Mouse (Mus musculus) heart, embryonic 16.5 days (tissue): Measurements from ENCODE around the gene Ttll13. TPM values are rescaled to one million over a fixed set of nuclear protein-coding genes. Genes with fewer than 3 reads are reported as not detected.
A peak's percentile ranks its signal among the peaks of the same experiment; 100 is the strongest.

ENCODE experiments used
- ATAC-seq: fragments of 200-750 bp; cut with Nextera tagmentation; replicated peaks from 2 replicates; pipeline ENCODE4 v1.8.0; 2017; ENCODE audit warnings: moderate number of reproducible peaks; ENCODE audit not compliant: insufficient read depth, low FRiP score; ENCODE audit errors: extremely low read depth
- H3K27ac ChIP-seq: fragments of 300-500 bp; sonication (generic); 2 replicates; pipeline ENCODE4 v1.5.1; 2014; ENCODE audit warnings: mild to moderate bottlenecking, low read length, control low read depth, moderate library complexity
- H3K27me3 ChIP-seq: fragments of 300-500 bp; sonication (generic); 2 replicates; pipeline ENCODE4 v1.6.1; 2014; ENCODE audit warnings: low read length, mixed read lengths; ENCODE audit not compliant: control insufficient read depth, insufficient read depth
- H3K36me3 ChIP-seq: fragments of 300-500 bp; sonication (generic); 2 replicates; pipeline ENCODE4 v1.6.1; 2014; ENCODE audit not compliant: control insufficient read depth, insufficient read depth
- H3K4me1 ChIP-seq: fragments of 300-500 bp; sonication (generic); 2 replicates; pipeline ENCODE4 v1.6.1; 2014; ENCODE audit warnings: low read length, mixed read lengths; ENCODE audit not compliant: control insufficient read depth, insufficient read depth
- H3K4me2 ChIP-seq: fragments of 300-500 bp; sonication (generic); 2 replicates; pipeline ENCODE4 v1.6.1; 2014; ENCODE audit warnings: low read depth, mild to moderate bottlenecking, control low read depth, low read length
- H3K4me3 ChIP-seq: fragments of 300-500 bp; sonication (generic); 2 replicates; pipeline ENCODE4 v1.5.1; 2014; ENCODE audit warnings: mild to moderate bottlenecking, control low read depth, low read length
- H3K9ac ChIP-seq: fragments of 300-500 bp; sonication (generic); 2 replicates; pipeline ENCODE4 v1.6.1; 2014; ENCODE audit warnings: low read length, control low read depth
- H3K9me3 ChIP-seq: fragments of 300-500 bp; sonication (generic); replicated peaks from 2 replicates; pipeline ENCODE4 v1.6.1; 2016; ENCODE audit warnings: low read length; ENCODE audit not compliant: control insufficient read depth
- WGBS: fragments of 180-500 bp; shearing (Covaris S2); extraction: QIAGEN DNeasy Blood & Tissue Kit; methylation state at CpG from one replicate; pipeline ENCODE4 v1.1.7; 2014; 5-methylcytosine and 5-hydroxymethylcytosine counted together
- polyA plus RNA-seq: library from polyadenylated mRNA; unstranded; fragments of >200 nt; fragmentation: Nextera tagmentation; extraction: Ambion mirVana; gene quantifications from 2 replicates; pipeline ENCODE4 v1.2.1, GENCODE M21; 2015

Ttll13 gene
- polyA plus RNA-seq, 1 experiment from 2014 or later = 0.60 TPM

GRCm38 (mm10) chr7:80201888-80202540, 44.2 kb upstream of the Ttll13 start:
- ATAC-seq = no peak
- H3K9ac ChIP-seq = no peak overlapping the region
- H3K27ac ChIP-seq = no peak overlapping the region
- no peaks in the 10 kb centered on the region for H3K9me3 ChIP-seq
- H3K27me3 ChIP-seq = no peaks in the 10 kb centered on the region
- H3K4me1 ChIP-seq = peaks cover 44% of the 10 kb centered on the region
- no peak overlapping the region for H3K4me3 ChIP-seq
- WGBS = 88% methylated on average over 15 of the region's 15 CpGs
- H3K4me2 ChIP-seq = no peak overlapping the region
- no peaks in the 10 kb centered on the region for H3K36me3 ChIP-seq

- Histone ChIP-seq H3K27me3 (no peaks in the 10 kb centered on the region), H3K9me3 (no peaks in the 10 kb centered on the region), H3K4me1 (peaks cover 45% of the 10 kb centered on the region), H3K9ac (no peak overlapping the region), H3K4me3 (no peak overlapping the region), H3K36me3 (no peaks in the 10 kb centered on the region), H3K4me2 (no peak overlapping the region), H3K27ac (no peak overlapping the region)
- ATAC-seq = no peak
- WGBS = 73% methylated on average over 5 of the region's 5 CpGs
Observed at GRCm38 (mm10) chr7:80202961-80203360, 43.2 kb upstream of the Ttll13 start.

GRCm38 (mm10) chr7:80203638-80204096, 42.5 kb upstream of the Ttll13 start:
- Histone ChIP-seq H3K27ac (no peak overlapping the region), H3K4me2 (no peak overlapping the region), H3K4me1 (peaks cover 52% of the 10 kb centered on the region), H3K27me3 (no peaks in the 10 kb centered on the region), H3K4me3 (no peak overlapping the region), H3K36me3 (no peaks in the 10 kb centered on the region), H3K9ac (no peak overlapping the region), H3K9me3 (no peaks in the 10 kb centered on the region)
- WGBS = 49% methylated on average over 12 of the region's 12 CpGs
- no peak for ATAC-seq

- Histone ChIP-seq H3K4me3 (no peak overlapping the region), H3K36me3 (no peaks in the 10 kb centered on the region), H3K4me2 (no peak overlapping the region), H3K27me3 (no peaks in the 10 kb centered on the region), H3K9ac (no peak overlapping the region), H3K27ac (no peak overlapping the region), H3K4me1 (peaks cover 54% of the 10 kb centered on the region), H3K9me3 (no peaks in the 10 kb centered on the region)
- WGBS = 72% methylated on average over 4 of the region's 4 CpGs
- no peak for ATAC-seq
Observed at GRCm38 (mm10) chr7:80204362-80204761, 41.8 kb upstream of the Ttll13 start.

GRCm38 (mm10) chr7:80204961-80205360, 41.2 kb upstream of the Ttll13 start:
- no peak overlapping the region for H3K4me3 ChIP-seq
- no peaks in the 10 kb centered on the region for H3K9me3 ChIP-seq
- H3K27ac ChIP-seq = no peak overlapping the region
- no peak for ATAC-seq
- no peak overlapping the region for H3K4me2 ChIP-seq
- no peaks in the 10 kb centered on the region for H3K27me3 ChIP-seq
- H3K9ac ChIP-seq = no peak overlapping the region
- no peaks in the 10 kb centered on the region for H3K36me3 ChIP-seq
- peaks cover 55% of the 10 kb centered on the region for H3K4me1 ChIP-seq
- WGBS = 83% methylated on average over 7 of the region's 7 CpGs

GRCm38 (mm10) chr7:80205705-80206589, 40.2 kb upstream of the Ttll13 start:
- Histone ChIP-seq H3K9ac (0 out of 2 replicates have a peak overlapping the region, but pooled peaks have one; percentile 15), H3K4me1 (peaks cover 61% of the 10 kb centered on the region), H3K4me3 (no peak overlapping the region), H3K36me3 (no peaks in the 10 kb centered on the region), H3K27me3 (no peaks in the 10 kb centered on the region), H3K27ac (no peak overlapping the region), H3K4me2 (no peak overlapping the region), H3K9me3 (no peaks in the 10 kb centered on the region)
- 76% methylated on average over 12 of the region's 12 CpGs for WGBS
- ATAC-seq = no peak

- Histone ChIP-seq H3K9ac (peak overlapping the region; percentile 55), H3K9me3 (no peaks in the 10 kb centered on the region), H3K27me3 (no peaks in the 10 kb centered on the region), H3K4me3 (no peak overlapping the region), H3K27ac (peak overlapping the region; percentile 85), H3K4me1 (peaks cover 61% of the 10 kb centered on the region), H3K36me3 (no peaks in the 10 kb centered on the region), H3K4me2 (peak overlapping the region; percentile 5; the same call in 1 of the 2 replicates)
- 51% methylated on average over 3 of the region's 3 CpGs for WGBS
- ATAC-seq = no peak
Observed at GRCm38 (mm10) chr7:80207314-80207731, 38.9 kb upstream of the Ttll13 start.

- H3K9ac ChIP-seq = peak overlapping the region; percentile 55
- no peaks in the 10 kb centered on the region for H3K9me3 ChIP-seq
- H3K4me2 ChIP-seq = peak overlapping the region; percentile 40
- peak overlapping the region; percentile 13; the same call in 1 of the 2 replicates for H3K4me3 ChIP-seq
- H3K4me1 ChIP-seq = peaks cover 59% of the 10 kb centered on the region
- WGBS = 44% methylated on average over 18 of the region's 18 CpGs
- H3K27ac ChIP-seq = peak overlapping the region; percentile 85
- no peaks in the 10 kb centered on the region for H3K36me3 ChIP-seq
- ATAC-seq = peak; percentile 12
- no peaks in the 10 kb centered on the region for H3K27me3 ChIP-seq
Observed at GRCm38 (mm10) chr7:80208026-80208642, 38.0 kb upstream of the Ttll13 start.
